Mouse (Mus musculus): ENCODE results near the gene Hnrnpab. TPM values are rescaled to one million over a fixed set of nuclear protein-coding genes. Genes with fewer than 3 reads are reported as not detected.
"Not testable (repeated sequence)": the region's sequence is repeated elsewhere in the genome, so short reads cannot be mapped to it uniquely, and the experiment has no call there.

Hnrnpab gene
- polyA plus RNA-seq, 1 experiment from 2014 or later, result 530 TPM

DNA sequence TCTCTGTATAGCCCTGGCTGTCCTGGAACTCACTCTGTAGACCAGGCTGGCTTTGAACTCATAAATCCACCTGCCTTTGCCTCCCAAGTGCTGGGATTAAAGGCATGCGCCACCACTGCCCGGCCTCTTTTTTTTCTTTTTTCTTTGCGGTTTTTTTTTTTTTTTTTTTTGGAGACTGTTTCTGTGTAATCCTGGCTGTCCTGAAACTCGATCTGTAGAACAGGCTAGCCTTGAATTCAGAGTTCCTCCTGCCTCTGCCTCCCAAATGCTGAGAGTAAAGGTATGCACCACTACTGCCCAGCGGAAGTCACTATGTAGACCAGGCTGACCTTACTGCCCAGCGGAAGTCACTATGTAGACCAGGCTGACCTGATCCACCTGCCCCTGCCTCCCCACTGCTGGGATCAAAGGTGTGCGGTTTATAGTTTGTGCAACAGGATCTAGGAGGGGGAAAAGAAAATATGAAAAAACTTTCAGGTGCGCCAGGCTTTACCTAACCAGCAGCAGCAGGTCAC lies 12.3 kb upstream of the Hnrnpab start:
- DNase-seq (no peak), ATAC-seq (ENCODE audit: low FRiP score, low TSS enrichment) (peak; percentile 63)
- Histone ChIP-seq H3K4me2 (ENCODE audit: low read length) (peak overlapping the region; percentile 83), H3K36me3 (ENCODE audit: control insufficient read depth, insufficient read depth, low read length) (peaks cover 29% of the 10 kb centered on the region), H3K4me1 (ENCODE audit: control insufficient read depth, insufficient read depth, low read length) (peaks cover 9% of the 10 kb centered on the region), H3K9me3 (ENCODE audit: control insufficient read depth, low read length) (no peaks in the 10 kb centered on the region), H3K4me3 (replicated peaks; ENCODE audit: low read depth, low read length) (peak overlapping the region; percentile 83), H3K9ac (replicated peaks; ENCODE audit: low read length) (peak overlapping the region; percentile 31; the same call in 1 of the 2 replicates), H3K27me3 (ENCODE audit: control insufficient read depth, insufficient read depth, low read length) (no peaks in the 10 kb centered on the region), H3K27ac (replicated peaks; ENCODE audit: low read depth, low read length) (no peak overlapping the region)
- WGBS, result 54% methylated on average over 8 of the region's 8 CpGs

GRCm38 (mm10) chr11:51617693-51618092 lies 11.0 kb upstream of the Hnrnpab start:
- ATAC-seq (ENCODE audit: low FRiP score, low TSS enrichment) (no peak), DNase-seq (peak; percentile 83)
- Histone ChIP-seq H3K27ac (replicated peaks; ENCODE audit: low read depth, low read length) (no peak overlapping the region), H3K4me2 (ENCODE audit: low read length) (no peak overlapping the region), H3K9me3 (ENCODE audit: control insufficient read depth, low read length) (no peaks in the 10 kb centered on the region), H3K9ac (replicated peaks; ENCODE audit: low read length) (no peak overlapping the region), H3K36me3 (ENCODE audit: control insufficient read depth, insufficient read depth, low read length) (peaks cover 16% of the 10 kb centered on the region), H3K4me3 (replicated peaks; ENCODE audit: low read depth, low read length) (no peak overlapping the region), H3K4me1 (ENCODE audit: control insufficient read depth, insufficient read depth, low read length) (peaks cover 9% of the 10 kb centered on the region), H3K27me3 (ENCODE audit: control insufficient read depth, insufficient read depth, low read length) (no peaks in the 10 kb centered on the region)
- 2% methylated on average over 4 of the region's 4 CpGs for WGBS

GRCm38 (mm10) chr11:51616113-51616512 lies 9.5 kb upstream of the Hnrnpab start:
- H3K4me1 ChIP-seq (ENCODE audit: control insufficient read depth, insufficient read depth, low read length); H3K9ac ChIP-seq (replicated peaks; ENCODE audit: low read length); H3K27me3 ChIP-seq (ENCODE audit: control insufficient read depth, insufficient read depth, low read length); H3K4me2 ChIP-seq (ENCODE audit: low read length); H3K4me3 ChIP-seq (replicated peaks; ENCODE audit: low read depth, low read length); DNase-seq; H3K27ac ChIP-seq (replicated peaks; ENCODE audit: low read depth, low read length); H3K9me3 ChIP-seq (ENCODE audit: control insufficient read depth, low read length); ATAC-seq (ENCODE audit: low FRiP score, low TSS enrichment); H3K36me3 ChIP-seq (ENCODE audit: control insufficient read depth, insufficient read depth, low read length): not testable (repeated sequence)
- WGBS, result 91% methylated on average over 7 of the region's 7 CpGs

DNA sequence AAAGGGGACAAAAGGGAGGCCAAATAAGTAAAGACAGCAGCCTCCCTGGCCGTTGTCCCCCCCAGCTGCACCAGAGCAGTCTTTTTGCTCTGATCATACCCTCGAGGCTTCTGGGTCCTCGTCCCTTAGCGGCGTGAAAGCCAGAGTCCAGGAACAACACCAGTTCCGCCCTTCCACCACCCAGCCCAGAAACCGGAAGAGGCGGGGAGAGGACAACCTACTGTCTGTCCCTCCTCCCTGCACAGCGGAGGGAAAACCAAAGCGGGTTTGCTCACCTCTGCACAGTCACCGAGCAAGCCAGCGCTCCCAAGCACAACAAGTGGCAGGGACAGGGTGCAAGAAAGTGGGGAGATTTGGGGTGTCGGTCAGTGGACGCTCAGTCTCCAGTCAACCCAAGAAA lies 9.0 kb upstream of the Hnrnpab start:
- DNase-seq (peak; percentile 60), ATAC-seq (ENCODE audit: low FRiP score, low TSS enrichment) (no peak)
- Histone ChIP-seq H3K27ac (replicated peaks; ENCODE audit: low read depth, low read length) (no peak overlapping the region), H3K4me1 (ENCODE audit: control insufficient read depth, insufficient read depth, low read length) (peaks cover 7% of the 10 kb centered on the region), H3K4me3 (replicated peaks; ENCODE audit: low read depth, low read length) (peak overlapping the region; percentile 27), H3K27me3 (ENCODE audit: control insufficient read depth, insufficient read depth, low read length) (no peaks in the 10 kb centered on the region), H3K9ac (replicated peaks; ENCODE audit: low read length) (peak overlapping the region; percentile 56; the same call in 1 of the 2 replicates), H3K9me3 (ENCODE audit: control insufficient read depth, low read length) (no peaks in the 10 kb centered on the region), H3K4me2 (ENCODE audit: low read length) (peak overlapping the region; percentile 60), H3K36me3 (ENCODE audit: control insufficient read depth, insufficient read depth, low read length) (no peaks in the 10 kb centered on the region)
- WGBS, result 7% methylated on average over 14 of the region's 14 CpGs

DNA sequence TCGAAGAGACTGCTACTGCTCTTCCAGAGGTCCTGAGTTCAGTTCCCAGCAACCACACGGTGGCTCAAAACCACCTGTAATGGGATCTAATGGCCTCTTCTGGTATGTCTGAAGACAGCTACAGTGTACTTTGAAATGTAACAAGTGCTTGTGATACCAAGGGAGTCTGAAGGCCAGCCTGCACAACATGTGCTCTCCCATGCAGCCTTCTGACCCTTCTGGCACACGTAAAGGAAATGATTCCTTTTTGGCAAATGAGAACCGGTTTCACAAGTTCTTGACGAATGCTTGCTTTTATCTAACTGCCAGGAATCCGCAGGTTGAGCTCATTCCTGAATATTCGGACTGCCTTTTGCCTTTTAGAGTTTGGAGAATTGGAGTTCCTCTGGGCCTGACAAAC lies 8.5 kb upstream of the Hnrnpab start:
- Histone ChIP-seq H3K9me3 (ENCODE audit: control insufficient read depth, low read length) (no peaks in the 10 kb centered on the region), H3K9ac (replicated peaks; ENCODE audit: low read length) (peak overlapping the region; percentile 56; the same call in 1 of the 2 replicates), H3K36me3 (ENCODE audit: control insufficient read depth, insufficient read depth, low read length) (no peaks in the 10 kb centered on the region), H3K27me3 (ENCODE audit: control insufficient read depth, insufficient read depth, low read length) (no peaks in the 10 kb centered on the region), H3K4me3 (replicated peaks; ENCODE audit: low read depth, low read length) (no peak overlapping the region; the same call in 1 of the 2 replicates), H3K4me2 (ENCODE audit: low read length) (peak overlapping the region; percentile 60), H3K27ac (replicated peaks; ENCODE audit: low read depth, low read length) (no peak overlapping the region), H3K4me1 (ENCODE audit: control insufficient read depth, insufficient read depth, low read length) (peaks cover 2% of the 10 kb centered on the region)
- ATAC-seq (ENCODE audit: low FRiP score, low TSS enrichment), result no peak
- DNase-seq, result no peak
- WGBS, result 59% methylated on average over 7 of the region's 7 CpGs

- no peak overlapping the region for H3K4me2 ChIP-seq (ENCODE audit: low read length)
- no peaks in the 10 kb centered on the region for H3K36me3 ChIP-seq (ENCODE audit: control insufficient read depth, insufficient read depth, low read length)
- H3K4me3 ChIP-seq (replicated peaks; ENCODE audit: low read depth, low read length), result no peak overlapping the region
- ATAC-seq (ENCODE audit: low FRiP score, low TSS enrichment) (no peak), DNase-seq (no peak)
- no peak overlapping the region for H3K27ac ChIP-seq (replicated peaks; ENCODE audit: low read depth, low read length)
- H3K9ac ChIP-seq (replicated peaks; ENCODE audit: low read length), result no peak overlapping the region
- H3K27me3 ChIP-seq (ENCODE audit: control insufficient read depth, insufficient read depth, low read length), result no peaks in the 10 kb centered on the region
- 81% methylated on average over 8 of the region's 8 CpGs for WGBS
- H3K4me1 ChIP-seq (ENCODE audit: control insufficient read depth, insufficient read depth, low read length), result no peaks in the 10 kb centered on the region
- H3K9me3 ChIP-seq (ENCODE audit: control insufficient read depth, low read length), result no peaks in the 10 kb centered on the region
Measured at GRCm38 (mm10) chr11:51614256-51614655, 7.6 kb upstream of the Hnrnpab start.

DNA sequence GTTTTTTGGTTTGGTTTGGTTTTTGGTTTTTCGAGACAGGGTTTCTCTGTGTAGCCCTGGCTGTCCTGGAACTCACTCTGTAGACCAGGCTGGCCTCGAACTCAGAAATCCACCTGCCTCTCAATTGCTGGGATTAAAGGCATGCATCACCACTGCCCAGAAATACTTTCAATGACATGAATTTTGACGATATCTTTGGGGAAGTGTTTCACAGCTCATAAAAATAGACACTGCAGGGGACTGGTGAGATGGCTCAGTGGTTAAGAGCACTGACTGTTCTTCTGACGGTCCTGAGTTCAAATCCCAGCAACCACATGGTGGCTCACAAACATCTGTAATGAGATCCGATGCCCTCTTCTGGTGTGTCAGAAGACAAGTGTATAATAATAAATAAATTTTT lies 3.3 kb upstream of the Hnrnpab start:
- H3K9me3 ChIP-seq (ENCODE audit: control insufficient read depth, low read length); H3K27ac ChIP-seq (replicated peaks; ENCODE audit: low read depth, low read length); H3K27me3 ChIP-seq (ENCODE audit: control insufficient read depth, insufficient read depth, low read length); H3K36me3 ChIP-seq (ENCODE audit: control insufficient read depth, insufficient read depth, low read length); H3K4me1 ChIP-seq (ENCODE audit: control insufficient read depth, insufficient read depth, low read length); H3K4me2 ChIP-seq (ENCODE audit: low read length); DNase-seq; ATAC-seq (ENCODE audit: low FRiP score, low TSS enrichment); H3K9ac ChIP-seq (replicated peaks; ENCODE audit: low read length); H3K4me3 ChIP-seq (replicated peaks; ENCODE audit: low read depth, low read length): not testable (repeated sequence)
- WGBS, result 87% methylated on average over 5 of the region's 5 CpGs

- Histone ChIP-seq H3K27ac (replicated peaks; ENCODE audit: low read depth, low read length) (no peak overlapping the region), H3K4me1 (ENCODE audit: control insufficient read depth, insufficient read depth, low read length) (peaks cover 13% of the 10 kb centered on the region), H3K36me3 (ENCODE audit: control insufficient read depth, insufficient read depth, low read length) (peaks cover 5% of the 10 kb centered on the region), H3K4me2 (ENCODE audit: low read length) (no peak overlapping the region), H3K27me3 (ENCODE audit: control insufficient read depth, insufficient read depth, low read length) (no peaks in the 10 kb centered on the region), H3K9me3 (ENCODE audit: control insufficient read depth, low read length) (no peaks in the 10 kb centered on the region), H3K4me3 (replicated peaks; ENCODE audit: low read depth, low read length) (no peak overlapping the region), H3K9ac (replicated peaks; ENCODE audit: low read length) (no peak overlapping the region)
- no peak for ATAC-seq (ENCODE audit: low FRiP score, low TSS enrichment)
- WGBS, result 90% methylated on average over 3 of the region's 3 CpGs
- DNase-seq, result no peak
Measured at GRCm38 (mm10) chr11:51609266-51609909, 2.7 kb upstream of the Hnrnpab start.

All from midbrain, embryonic 14.5 days (tissue).